Mouse (Mus musculus) WW6 (cell line): ENCODE results near the gene Ush2a.

ENCODE experiments used
- DNase-seq: peaks from one replicate; pipeline ENCODE4 v3.0.0-alpha.2; 2013; ENCODE audit warnings: low read depth, low spot score

Ush2a gene

GRCm38 (mm10) chr1:188387321-188387720 is 125.5 kb downstream of the Ush2a start:
- DNase-seq, result no peak

- no peak for DNase-seq
Observed at GRCm38 (mm10) chr1:188387820-188388471, 126.1 kb downstream of the Ush2a start.

GRCm38 (mm10) chr1:188390080-188390479 is 128.3 kb downstream of the Ush2a start:
- no peak for DNase-seq

DNA sequence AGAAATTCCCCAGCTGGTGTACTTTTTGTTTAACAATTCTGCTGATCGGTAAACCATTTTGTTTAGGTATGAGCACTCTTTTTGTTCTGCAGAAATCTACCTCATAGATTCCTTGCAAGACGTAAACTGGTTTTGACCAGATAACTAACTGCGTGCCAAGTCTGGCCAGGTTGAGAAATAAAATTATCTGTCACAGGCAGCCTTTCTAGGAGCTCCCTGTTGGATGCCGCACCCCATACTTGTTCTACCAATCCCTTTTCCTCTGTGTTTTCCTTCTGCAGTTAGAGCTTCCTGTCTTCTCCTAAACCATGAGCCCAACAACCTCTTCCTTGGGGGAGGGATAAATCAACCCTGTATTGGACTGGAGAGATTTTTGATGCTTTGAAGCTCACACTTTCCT is 145.4 kb downstream of the Ush2a start:
- DNase-seq, result no peak

GRCm38 (mm10) chr1:188407613-188408386 is 146.0 kb downstream of the Ush2a start:
- no peak for DNase-seq

- DNase-seq, result no peak
Observed at GRCm38 (mm10) chr1:188410547-188410946, 148.7 kb downstream of the Ush2a start.

GRCm38 (mm10) chr1:188420543-188420942 is 158.7 kb downstream of the Ush2a start:
- no peak for DNase-seq

DNA sequence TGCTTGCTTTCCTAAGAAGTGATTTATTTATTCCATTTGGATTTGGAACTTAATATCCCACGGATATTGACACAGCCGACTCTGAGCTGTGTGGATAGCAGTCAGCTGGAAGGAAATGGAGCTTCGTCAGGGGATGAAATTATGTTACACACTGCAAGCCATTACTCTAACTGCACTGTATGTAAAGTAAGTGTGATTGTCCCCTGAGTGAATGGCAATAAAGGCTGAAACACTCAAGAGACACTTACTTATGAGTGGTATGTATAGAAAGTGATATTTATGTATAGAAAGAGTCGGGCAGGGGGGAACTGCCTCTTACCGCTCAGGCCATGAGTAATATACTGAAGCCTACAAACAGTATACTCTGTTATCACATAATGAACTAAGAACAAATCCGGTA is 166.3 kb downstream of the Ush2a start:
- no peak for DNase-seq

DNA sequence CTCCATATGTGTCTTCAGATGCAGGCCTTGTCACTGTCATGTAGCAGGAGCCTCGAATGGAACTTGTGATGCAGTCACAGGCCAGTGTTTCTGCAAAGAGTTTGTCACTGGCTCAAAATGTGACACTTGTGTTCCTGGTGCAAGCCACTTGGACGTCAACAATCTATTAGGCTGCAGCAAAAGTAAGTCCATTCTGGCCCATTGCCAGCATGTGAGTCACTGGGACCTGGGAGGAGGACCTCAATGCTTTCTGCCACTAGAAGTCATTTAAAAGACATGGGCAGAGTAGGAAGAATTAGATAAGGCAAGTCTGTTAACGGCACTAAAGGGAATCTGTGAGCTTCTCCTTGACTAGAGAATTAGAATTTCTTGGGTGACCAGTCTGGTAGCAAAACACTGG is 168.9 kb downstream of the Ush2a start:
- no peak for DNase-seq

GRCm38 (mm10) chr1:188447964-188448363 is 186.1 kb downstream of the Ush2a start:
- no peak for DNase-seq

- no peak for DNase-seq
Observed at GRCm38 (mm10) chr1:188456466-188457175, 194.8 kb downstream of the Ush2a start.

GRCm38 (mm10) chr1:188457221-188458008 is 195.6 kb downstream of the Ush2a start:
- no peak for DNase-seq

GRCm38 (mm10) chr1:188461203-188461602 is 199.4 kb downstream of the Ush2a start:
- no peak for DNase-seq

GRCm38 (mm10) chr1:188464653-188465052 is 202.8 kb downstream of the Ush2a start:
- no peak for DNase-seq

GRCm38 (mm10) chr1:188468371-188468783 is 206.6 kb downstream of the Ush2a start:
- no peak for DNase-seq

DNA sequence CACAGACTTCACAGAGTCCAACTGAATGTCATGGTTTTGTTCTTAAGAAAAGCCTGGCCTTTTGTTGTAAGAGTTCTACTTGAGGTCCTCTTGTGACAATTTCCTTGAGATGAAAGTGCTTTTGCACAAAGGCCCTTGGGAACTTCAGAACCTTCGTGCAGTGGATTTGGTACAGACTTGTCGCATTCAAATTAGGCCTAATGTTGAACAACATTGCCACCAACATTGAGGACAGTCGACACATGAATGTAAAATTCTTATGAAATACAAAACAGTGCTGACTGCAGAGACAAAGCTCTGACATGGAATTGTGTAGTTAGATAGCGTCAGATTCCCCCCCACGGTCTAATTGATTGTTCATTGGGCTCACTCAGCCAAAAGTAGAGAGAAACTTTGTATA is 243.1 kb downstream of the Ush2a start:
- no peak for DNase-seq

DNA sequence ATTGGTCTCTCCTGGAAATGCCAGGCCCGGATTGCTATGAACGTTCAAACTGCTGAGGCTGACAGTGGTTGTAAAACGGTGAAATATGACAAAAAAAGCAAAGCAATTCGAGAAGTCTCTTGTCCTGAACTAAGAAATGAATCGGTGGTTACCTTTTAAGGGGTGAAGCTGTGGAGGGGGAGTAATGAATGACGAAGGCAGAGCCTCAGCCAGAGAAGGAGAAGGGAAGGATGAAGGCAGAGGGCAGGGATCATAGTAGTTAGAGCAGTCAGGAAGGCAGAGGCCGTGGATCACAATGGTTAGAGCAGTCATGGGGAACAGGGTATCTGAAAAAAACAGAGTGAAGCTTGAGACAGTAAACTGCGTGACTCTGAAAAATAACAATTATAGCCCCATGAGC is 257.0 kb downstream of the Ush2a start:
- DNase-seq, result no peak

GRCm38 (mm10) chr1:188527451-188527850 is 265.6 kb downstream of the Ush2a start:
- no peak for DNase-seq

GRCm38 (mm10) chr1:188529606-188530131 is 267.8 kb downstream of the Ush2a start:
- DNase-seq, result no peak

DNA sequence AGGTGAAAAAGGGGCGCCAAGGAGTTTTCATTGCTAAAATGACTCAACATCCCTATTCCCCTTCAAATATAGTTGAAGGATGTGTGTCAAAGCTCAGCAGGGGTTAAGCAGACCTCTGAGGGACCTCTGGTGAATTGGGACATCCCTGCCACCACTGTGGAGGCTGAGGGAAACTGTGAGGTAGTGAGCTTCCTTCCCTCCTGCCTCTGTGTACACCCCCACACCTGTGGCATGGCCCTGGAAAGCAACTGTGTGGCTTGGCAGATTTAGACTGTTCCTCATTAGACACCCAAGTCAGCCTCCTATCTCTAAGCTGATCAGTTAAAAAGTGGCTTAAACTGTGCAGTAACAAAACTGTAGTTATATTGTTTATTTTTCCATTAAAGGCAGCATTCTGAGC is 275.2 kb downstream of the Ush2a start:
- DNase-seq, result no peak

DNA sequence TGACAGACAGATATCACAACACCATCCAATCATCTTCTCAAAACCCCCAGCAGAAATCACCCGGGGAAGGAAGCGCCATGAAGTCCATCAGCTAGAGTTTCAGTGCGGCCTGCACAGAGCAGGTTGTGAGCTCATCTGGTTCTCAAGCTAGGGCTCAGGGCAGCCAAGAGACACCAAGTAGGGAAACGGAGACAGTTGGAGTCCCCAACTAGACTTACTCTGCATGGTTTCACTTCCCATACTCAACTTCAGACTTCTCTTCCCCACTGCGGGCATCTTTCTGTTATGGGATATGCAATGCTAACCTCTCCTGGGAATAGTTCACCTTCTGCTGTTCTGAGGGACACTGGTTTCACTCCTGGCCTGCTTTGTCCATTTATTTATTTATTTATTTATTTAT is 277.8 kb downstream of the Ush2a start:
- DNase-seq, result no peak

DNA sequence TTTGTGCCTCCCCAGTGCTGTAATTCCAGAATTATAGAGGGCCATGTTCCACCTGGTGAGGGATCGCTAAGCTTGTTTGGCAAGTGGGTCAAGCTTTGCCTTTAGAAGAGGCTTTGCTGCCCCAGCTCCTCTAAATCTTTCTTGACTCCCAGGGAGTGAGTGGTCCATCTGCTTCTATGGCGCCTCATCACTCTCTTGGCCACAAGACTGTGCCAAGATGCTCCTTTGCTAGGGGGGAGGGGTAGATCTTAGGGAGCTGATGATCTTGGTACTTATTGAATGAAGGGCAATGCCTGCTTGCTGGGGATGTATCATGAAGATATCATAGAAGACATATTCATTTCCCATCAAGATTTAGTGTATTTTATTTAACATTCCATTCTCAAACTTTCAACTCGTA is 279.7 kb downstream of the Ush2a start:
- DNase-seq, result no peak
